Mouse (Mus musculus) right cerebral cortex, postnatal 14 days (tissue): ENCODE results near the gene Mpdz.

Experiments
- DNase-seq: peaks from one replicate; pipeline ENCODE4 v3.0.0; 2022

The Mpdz gene

GRCm38 (mm10) chr4:81389263-81389662, 53.4 kb downstream of the Mpdz start:
- DNase-seq: no peak

GRCm38 (mm10) chr4:81387644-81388043, 55.0 kb downstream of the Mpdz start:
- DNase-seq: no peak

GRCm38 (mm10) chr4:81372355-81372754, 70.3 kb downstream of the Mpdz start:
- no peak for DNase-seq

- DNase-seq: no peak
Measured at GRCm38 (mm10) chr4:81351368-81351767, 91.2 kb downstream of the Mpdz start.

GRCm38 (mm10) chr4:81348646-81349045, 94.0 kb downstream of the Mpdz start:
- DNase-seq: no peak

- no peak for DNase-seq
Measured at GRCm38 (mm10) chr4:81345141-81345540, 97.5 kb downstream of the Mpdz start.

GRCm38 (mm10) chr4:81333628-81333991, 109.0 kb downstream of the Mpdz start:
- DNase-seq: no peak

GRCm38 (mm10) chr4:81332901-81333627, 109.6 kb downstream of the Mpdz start:
- DNase-seq: no peak

GRCm38 (mm10) chr4:81332439-81332841, 110.2 kb downstream of the Mpdz start:
- DNase-seq: no peak

- DNase-seq: no peak
Measured at GRCm38 (mm10) chr4:81327694-81328093, 114.9 kb downstream of the Mpdz start.

GRCm38 (mm10) chr4:81323853-81324252, 118.8 kb downstream of the Mpdz start:
- DNase-seq: no peak

GRCm38 (mm10) chr4:81322232-81322631, 120.4 kb downstream of the Mpdz start:
- DNase-seq: no peak

GRCm38 (mm10) chr4:81314618-81315017, 128.0 kb downstream of the Mpdz start:
- no peak for DNase-seq

- DNase-seq: no peak
Measured at GRCm38 (mm10) chr4:81313246-81313645, 129.4 kb downstream of the Mpdz start.

- DNase-seq: no peak
Measured at GRCm38 (mm10) chr4:81310168-81310474, 132.5 kb downstream of the Mpdz start.

GRCm38 (mm10) chr4:81309473-81310167, 133.0 kb downstream of the Mpdz start:
- no peak for DNase-seq

- DNase-seq: no peak
Measured at GRCm38 (mm10) chr4:81307596-81308265, 134.9 kb downstream of the Mpdz start.

- DNase-seq: no peak
Measured at GRCm38 (mm10) chr4:81302056-81302455, 140.6 kb downstream of the Mpdz start.

GRCm38 (mm10) chr4:81298384-81298783, 144.2 kb downstream of the Mpdz start:
- DNase-seq: no peak

- DNase-seq: no peak
Measured at GRCm38 (mm10) chr4:81293309-81293708, 149.3 kb downstream of the Mpdz start.

- DNase-seq: no peak
Measured at GRCm38 (mm10) chr4:81285564-81285963, 157.1 kb downstream of the Mpdz start.

GRCm38 (mm10) chr4:81283611-81284010, 159.0 kb downstream of the Mpdz start:
- no peak for DNase-seq

- DNase-seq: no peak
Measured at GRCm38 (mm10) chr4:81283081-81283480, 159.5 kb downstream of the Mpdz start.

GRCm38 (mm10) chr4:81280098-81280497, 162.5 kb downstream of the Mpdz start:
- DNase-seq: no peak
